Mouse (Mus musculus) G1E (cell line): ENCODE results near the gene Sfmbt1.

Source experiments
- CTCF ChIP-seq: IDR thresholded peaks from 2 replicates; pipeline ENCODE4 v1.5.1; 2012; ENCODE audit warnings: low read depth, low read length, inconsistent platforms, mixed read lengths
- GATA2 ChIP-seq: IDR thresholded peaks from 2 replicates; pipeline ENCODE4 v1.6.1; 2012; ENCODE audit warnings: low read depth, low read length, inconsistent platforms, borderline replicate concordance
- TAL1 ChIP-seq: conservative IDR thresholded peaks from 2 replicates; pipeline ENCODE4 v1.6.1; 2012; ENCODE audit warnings: low read depth, low read length, inconsistent platforms, mixed read lengths

DNA sequence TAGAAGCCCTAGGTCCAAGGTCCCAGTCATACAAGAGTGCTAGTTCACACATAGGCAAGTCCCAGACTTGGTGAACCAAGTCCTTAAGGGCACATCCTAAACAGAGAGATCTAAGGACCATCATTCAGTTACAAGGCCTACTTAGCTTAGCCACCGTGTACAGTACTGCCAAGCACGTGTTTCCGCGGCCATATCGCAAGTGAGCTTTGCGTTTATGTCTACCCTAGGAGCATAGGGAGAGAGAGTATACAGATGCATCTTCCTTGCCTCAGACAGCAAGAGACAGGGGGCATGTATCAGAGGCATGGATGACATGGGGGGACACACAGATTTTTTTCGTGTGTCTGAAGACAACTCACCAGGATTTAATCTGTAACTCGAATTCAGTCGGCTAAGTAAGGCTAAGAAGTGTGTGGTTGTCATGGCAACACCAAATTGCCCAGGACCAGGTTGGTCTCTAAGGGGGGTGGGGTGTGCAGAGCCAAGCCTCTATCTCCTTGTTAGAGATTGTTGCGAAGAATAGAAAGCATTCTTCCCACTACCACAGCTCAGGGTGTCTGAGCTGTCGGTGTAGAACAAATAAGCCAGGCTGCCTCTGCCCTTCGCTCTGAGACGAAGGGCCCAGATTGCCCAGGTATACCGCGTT is 17.1 kb upstream of the Sfmbt1 start:
- TF ChIP-seq CTCF (no peak), TAL1 (no peak), GATA2 (no peak)
